Mouse (Mus musculus): Measurements from ENCODE around the gene Vps29.
A peak's percentile ranks its signal among the peaks of the same experiment; 100 is the strongest.

The Vps29 gene

GRCm38 (mm10) chr5:122323523-122323922, 30.6 kb upstream of the Vps29 start:
- peaks cover 5% of the 10 kb centered on the region for H3K36me3 ChIP-seq (ENCODE audit: control insufficient read depth, insufficient read depth, low read length, poor library complexity, severe bottlenecking)
- no peak for DNase-seq (ENCODE audit: low read depth, low spot score)
- H3K27me3 ChIP-seq (ENCODE audit: control insufficient read depth, insufficient read depth, low read length, poor library complexity, severe bottlenecking): no peaks in the 10 kb centered on the region

- H3K27me3 ChIP-seq (ENCODE audit: control insufficient read depth, insufficient read depth, low read length, poor library complexity, severe bottlenecking): no peaks in the 10 kb centered on the region
- peaks cover 5% of the 10 kb centered on the region; the same call in 1 of the 2 replicates for H3K36me3 ChIP-seq (ENCODE audit: control insufficient read depth, insufficient read depth, low read length, poor library complexity, severe bottlenecking)
- DNase-seq (ENCODE audit: low read depth, low spot score): no peak
These were observed 29.3 kb upstream of the Vps29 start for GRCm38 (mm10) chr5:122324608-122325431.

- H3K27me3 ChIP-seq (ENCODE audit: control insufficient read depth, insufficient read depth, low read length, poor library complexity, severe bottlenecking): no peaks in the 10 kb centered on the region
- DNase-seq (ENCODE audit: low read depth, low spot score): no peak
- peaks cover 5% of the 10 kb centered on the region; the same call in 1 of the 2 replicates for H3K36me3 ChIP-seq (ENCODE audit: control insufficient read depth, insufficient read depth, low read length, poor library complexity, severe bottlenecking)
These were observed 28.7 kb upstream of the Vps29 start for GRCm38 (mm10) chr5:122325477-122325876.

DNA sequence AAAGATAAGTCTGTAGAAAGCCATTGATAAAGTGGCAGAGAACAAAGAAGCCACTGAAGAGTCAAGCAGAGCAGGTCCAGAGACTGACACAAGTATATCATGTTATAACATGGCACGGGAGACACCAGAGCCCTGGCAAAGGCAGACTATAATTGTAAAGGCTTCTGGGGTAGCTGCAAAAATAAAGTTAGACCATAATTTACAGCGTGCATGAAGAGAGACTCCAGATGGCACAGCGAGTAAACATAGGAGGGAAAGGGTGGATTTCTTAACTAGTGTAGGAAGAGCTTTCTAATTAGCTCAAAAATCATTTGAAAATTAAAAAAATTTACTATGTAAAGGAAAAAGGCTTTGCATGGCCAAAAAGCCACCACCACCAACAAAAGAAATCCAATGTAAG, 26.9 kb upstream of the Vps29 start:
- DNase-seq (ENCODE audit: low read depth, low spot score): no peak
- H3K36me3 ChIP-seq (ENCODE audit: control insufficient read depth, insufficient read depth, low read length, poor library complexity, severe bottlenecking): peaks cover 5% of the 10 kb centered on the region
- no peaks in the 10 kb centered on the region for H3K27me3 ChIP-seq (ENCODE audit: control insufficient read depth, insufficient read depth, low read length, poor library complexity, severe bottlenecking)

DNA sequence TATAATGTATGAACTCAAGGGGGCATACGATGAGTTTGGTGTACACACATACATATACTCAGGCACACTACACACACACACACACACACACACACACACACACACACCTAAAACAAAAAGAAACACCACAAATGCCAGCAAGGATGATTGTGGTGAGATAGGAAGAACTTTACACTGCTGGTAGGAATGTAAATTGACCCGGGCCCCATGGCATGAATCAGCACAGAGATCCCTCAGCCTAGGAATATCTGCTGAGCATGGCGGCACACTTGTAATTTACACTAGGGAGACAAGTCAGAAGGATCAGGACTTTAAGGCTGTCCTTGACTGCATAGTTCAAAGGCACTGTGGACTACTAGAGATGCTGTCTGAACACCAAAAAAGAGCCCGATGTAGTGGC, 23.9 kb upstream of the Vps29 start:
- no peaks in the 10 kb centered on the region for H3K27me3 ChIP-seq (ENCODE audit: control insufficient read depth, insufficient read depth, low read length, poor library complexity, severe bottlenecking)
- no peak for DNase-seq (ENCODE audit: low read depth, low spot score)
- peaks cover 1% of the 10 kb centered on the region; the same call in 1 of the 2 replicates for H3K36me3 ChIP-seq (ENCODE audit: control insufficient read depth, insufficient read depth, low read length, poor library complexity, severe bottlenecking)

DNA sequence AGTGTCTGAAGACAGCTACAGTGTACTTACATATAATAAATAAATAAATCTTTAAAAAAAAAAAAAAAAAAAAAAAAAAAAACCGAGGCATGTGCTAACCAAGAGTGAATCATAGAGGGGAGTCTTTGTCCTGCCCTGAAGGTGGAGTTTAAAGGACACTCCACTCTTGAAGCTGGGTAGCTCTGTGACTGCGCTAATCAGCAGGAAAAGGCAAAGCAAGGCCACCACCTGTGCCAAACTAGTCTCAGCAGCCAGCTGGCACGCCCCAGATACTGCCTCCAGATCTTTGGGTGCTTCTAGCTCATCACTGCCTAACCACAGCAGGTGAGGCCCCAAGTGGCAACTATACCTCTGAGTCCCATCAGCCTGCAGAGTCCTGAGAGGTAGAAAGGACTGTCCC, 19.5 kb upstream of the Vps29 start:
- peaks cover 1% of the 10 kb centered on the region; the same call in 1 of the 2 replicates for H3K36me3 ChIP-seq (ENCODE audit: control insufficient read depth, insufficient read depth, low read length, poor library complexity, severe bottlenecking)
- no peak for DNase-seq (ENCODE audit: low read depth, low spot score)
- no peaks in the 10 kb centered on the region for H3K27me3 ChIP-seq (ENCODE audit: control insufficient read depth, insufficient read depth, low read length, poor library complexity, severe bottlenecking)

DNA sequence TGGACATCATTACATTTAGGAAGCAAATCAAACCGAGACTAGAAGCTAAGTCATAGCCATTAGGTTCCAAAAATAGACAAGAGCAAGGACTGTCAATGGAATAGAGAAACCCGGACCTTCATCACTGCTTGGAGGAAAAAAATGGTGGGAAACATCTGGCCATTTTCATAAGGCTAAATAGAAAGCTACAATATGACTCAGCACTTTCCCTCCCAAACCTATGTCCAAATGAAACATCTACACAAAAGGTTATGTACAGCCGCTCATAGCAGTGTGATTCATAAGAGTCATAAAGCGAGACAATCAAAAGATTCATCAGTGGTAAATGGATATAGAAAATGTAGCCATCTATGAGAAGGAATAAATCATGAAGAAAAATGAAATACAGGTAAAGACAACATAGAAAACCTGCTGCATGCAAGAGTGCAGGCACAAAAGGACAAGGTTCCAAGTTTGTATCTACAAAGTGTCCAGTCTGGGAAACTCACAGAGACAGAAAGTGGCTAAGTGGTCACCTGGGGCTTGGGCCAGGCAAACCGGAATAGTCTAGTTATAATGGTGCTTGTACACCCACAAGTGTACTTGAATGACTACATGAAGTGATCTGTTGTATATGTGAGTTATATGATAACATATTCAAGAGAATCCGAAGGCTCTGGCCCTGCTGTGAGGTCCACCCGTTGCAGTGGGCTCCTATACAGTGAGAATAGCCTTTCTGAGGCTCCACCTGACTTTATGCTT, 17.4 kb upstream of the Vps29 start:
- H3K27me3 ChIP-seq (ENCODE audit: control insufficient read depth, insufficient read depth, low read length, poor library complexity, severe bottlenecking): no peaks in the 10 kb centered on the region
- DNase-seq (ENCODE audit: low read depth, low spot score): no peak
- no peaks in the 10 kb centered on the region for H3K36me3 ChIP-seq (ENCODE audit: control insufficient read depth, insufficient read depth, low read length, poor library complexity, severe bottlenecking)

- no peaks in the 10 kb centered on the region; the same call in 1 of the 2 replicates for H3K36me3 ChIP-seq (ENCODE audit: control insufficient read depth, insufficient read depth, low read length, poor library complexity, severe bottlenecking)
- no peaks in the 10 kb centered on the region for H3K27me3 ChIP-seq (ENCODE audit: control insufficient read depth, insufficient read depth, low read length, poor library complexity, severe bottlenecking)
- peak; percentile 30 for DNase-seq (ENCODE audit: low read depth, low spot score)
These were observed 11.3 kb upstream of the Vps29 start for GRCm38 (mm10) chr5:122342874-122343273.

DNA sequence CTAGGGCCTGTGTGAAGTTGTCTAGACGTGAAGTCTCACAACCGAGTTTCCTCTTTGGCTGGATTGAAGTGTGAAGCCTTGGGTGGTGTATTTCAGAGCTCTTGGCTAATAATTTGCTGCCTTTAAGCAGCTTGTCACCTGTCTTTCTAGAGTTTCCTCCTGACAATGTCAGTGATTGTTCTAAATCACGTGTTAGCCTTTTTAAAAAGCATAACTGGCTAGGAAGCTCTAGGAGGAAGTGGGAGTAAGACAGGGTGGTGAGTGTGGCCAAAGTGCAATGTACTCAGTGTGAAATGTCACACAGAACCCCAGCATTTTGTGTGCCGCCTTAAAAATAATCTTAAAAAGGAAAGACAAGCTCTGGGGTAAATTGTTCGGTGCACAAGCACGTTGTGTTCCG, 10.4 kb upstream of the Vps29 start:
- no peaks in the 10 kb centered on the region for H3K27me3 ChIP-seq (ENCODE audit: control insufficient read depth, insufficient read depth, low read length, poor library complexity, severe bottlenecking)
- peak; percentile 68 for DNase-seq (ENCODE audit: low read depth, low spot score)
- no peaks in the 10 kb centered on the region; the same call in 1 of the 2 replicates for H3K36me3 ChIP-seq (ENCODE audit: control insufficient read depth, insufficient read depth, low read length, poor library complexity, severe bottlenecking)

DNA sequence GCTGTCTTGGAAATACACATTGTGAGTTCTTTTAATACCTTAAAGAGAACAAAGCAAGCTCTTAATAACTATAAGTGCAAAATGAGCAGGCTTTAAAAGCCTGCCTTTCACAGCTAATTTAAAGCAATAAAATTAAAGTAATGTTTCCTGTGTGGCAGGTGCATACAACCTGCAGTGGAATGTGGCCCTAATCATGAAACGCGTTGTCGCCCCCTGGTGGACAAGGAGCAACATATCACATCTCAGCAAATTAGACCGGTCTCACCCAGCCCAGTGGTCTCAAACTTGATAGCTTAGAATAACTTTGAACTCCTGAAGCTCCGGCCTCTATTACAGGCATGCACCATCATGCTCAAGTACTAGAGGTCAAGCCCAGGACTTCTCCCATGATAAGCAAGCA, 9.9 kb upstream of the Vps29 start:
- Histone ChIP-seq H3K27me3 (ENCODE audit: control insufficient read depth, insufficient read depth, low read length, poor library complexity, severe bottlenecking) (no peaks in the 10 kb centered on the region), H3K36me3 (ENCODE audit: control insufficient read depth, insufficient read depth, low read length, poor library complexity, severe bottlenecking) (no peaks in the 10 kb centered on the region; the same call in 1 of the 2 replicates)
- DNase-seq (ENCODE audit: low read depth, low spot score): peak; percentile 91

DNA sequence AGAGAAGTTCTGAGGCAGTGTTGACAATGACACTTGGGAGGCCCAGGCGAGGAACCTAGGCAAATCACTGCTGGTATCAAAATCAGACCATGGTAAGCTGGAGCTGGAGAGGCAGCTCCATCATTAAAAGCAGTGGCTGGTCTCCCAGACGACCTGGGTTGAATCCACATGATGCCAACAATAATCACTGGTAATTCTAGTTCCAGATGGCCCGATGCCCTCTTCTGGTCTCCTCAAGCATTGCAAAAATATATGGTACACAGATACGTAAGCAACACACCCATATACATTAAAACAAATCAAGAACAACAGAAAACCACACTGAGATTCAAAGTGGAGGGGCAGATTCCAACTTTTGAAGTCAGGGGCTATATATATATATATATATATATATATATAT, 8.4 kb upstream of the Vps29 start:
- no peaks in the 10 kb centered on the region for H3K27me3 ChIP-seq (ENCODE audit: control insufficient read depth, insufficient read depth, low read length, poor library complexity, severe bottlenecking)
- DNase-seq (ENCODE audit: low read depth, low spot score): no peak

DNA sequence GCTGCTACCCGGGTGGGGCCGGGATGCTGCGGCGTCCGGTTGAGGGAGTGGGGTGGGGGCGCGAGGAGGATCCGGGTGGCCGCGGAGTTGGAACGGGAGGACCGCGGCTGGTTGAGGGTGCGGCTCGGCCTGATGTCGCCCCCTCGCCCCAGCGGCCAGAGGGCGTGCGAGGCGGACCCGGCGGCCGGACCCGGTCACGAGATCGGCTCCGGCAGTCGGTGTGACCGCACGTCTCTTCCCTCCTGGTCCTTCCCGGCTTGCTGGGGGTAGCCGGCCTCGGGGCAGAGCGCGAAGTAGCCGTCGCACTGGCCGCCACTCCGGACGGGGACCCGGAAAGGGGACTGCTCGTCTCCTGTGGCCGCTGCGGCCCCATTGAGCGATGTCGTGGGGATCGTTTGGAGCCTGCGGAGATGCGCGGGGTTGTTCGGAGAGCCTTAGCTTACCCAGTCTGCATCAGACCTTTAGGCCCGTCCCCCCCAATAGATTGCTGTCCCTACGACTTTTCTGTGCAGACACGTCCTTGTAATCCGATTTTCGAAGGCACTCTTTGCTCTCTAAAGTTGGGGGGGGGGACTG, 411 bp downstream of the Vps29 start:
- peaks cover 2% of the 10 kb centered on the region for H3K36me3 ChIP-seq (ENCODE audit: control insufficient read depth, insufficient read depth, low read length, poor library complexity, severe bottlenecking)
- DNase-seq (ENCODE audit: low read depth, low spot score): no peak

More for the DNA sequence above, 8.4 kb upstream of the Vps29 start:
- H3K36me3 ChIP-seq (ENCODE audit: control insufficient read depth, insufficient read depth, low read length, poor library complexity, severe bottlenecking): no peaks in the 10 kb centered on the region; the same call in 1 of the 2 replicates

DNA sequence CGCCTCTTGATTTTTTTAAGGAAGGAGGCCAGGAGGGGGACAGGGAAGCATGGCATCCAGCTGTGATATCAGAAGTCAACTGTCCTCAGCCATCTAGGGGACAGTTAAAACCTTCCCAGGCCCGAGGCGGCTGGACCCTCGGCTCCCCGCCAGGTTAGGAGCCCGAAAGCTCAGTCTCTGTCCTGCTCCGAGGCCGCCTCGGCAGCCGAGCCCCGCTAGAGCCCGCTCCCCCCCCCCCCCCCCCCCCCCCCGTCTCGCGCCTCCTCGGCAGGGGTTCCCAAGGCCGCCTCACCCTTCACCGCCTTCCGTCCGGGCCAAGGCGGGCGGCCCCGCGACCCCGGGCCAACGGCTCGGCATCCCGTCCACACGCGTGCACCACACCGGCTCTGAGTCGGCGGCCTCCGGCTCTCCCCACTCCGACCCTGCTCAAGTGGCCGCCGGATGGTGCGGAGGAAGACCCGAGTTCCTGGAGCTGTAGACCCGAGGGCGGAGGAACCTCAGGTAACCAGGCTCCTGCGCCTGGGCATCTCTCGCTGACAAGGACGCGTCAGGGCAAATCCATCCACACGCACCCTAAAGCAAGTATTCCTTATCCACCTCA, 17.5 kb downstream of the Vps29 start, which contains the start of gene Gpn3:
Gene Gpn3 (plus strand): TSS at position 286 of the 601 bp plus-strand sequence.
- H3K36me3 ChIP-seq (ENCODE audit: control insufficient read depth, insufficient read depth, low read length, poor library complexity, severe bottlenecking): no peaks in the 10 kb centered on the region
- no peak for DNase-seq (ENCODE audit: low read depth, low spot score)
- no peaks in the 10 kb centered on the region for H3K27me3 ChIP-seq (ENCODE audit: control insufficient read depth, insufficient read depth, low read length, poor library complexity, severe bottlenecking)

More for the DNA sequence above, 411 bp downstream of the Vps29 start:
- no peaks in the 10 kb centered on the region for H3K27me3 ChIP-seq (ENCODE audit: control insufficient read depth, insufficient read depth, low read length, poor library complexity, severe bottlenecking)

GRCm38 (mm10) chr5:122372192-122372769, 18.1 kb downstream of the Vps29 start, which contains the start of gene Fam216a:
Gene Fam216a, minus strand, starts transcription at chr5:122372364.
- no peaks in the 10 kb centered on the region for H3K27me3 ChIP-seq (ENCODE audit: control insufficient read depth, insufficient read depth, low read length, poor library complexity, severe bottlenecking)
- DNase-seq (ENCODE audit: low read depth, low spot score): peak; percentile 99
- H3K36me3 ChIP-seq (ENCODE audit: control insufficient read depth, insufficient read depth, low read length, poor library complexity, severe bottlenecking): no peaks in the 10 kb centered on the region

All from splenic B cell, adult 2 months (primary cell).